Mouse (Mus musculus): ENCODE results near the gene Nrxn2. TPM values are rescaled to one million over a fixed set of nuclear protein-coding genes. Genes with fewer than 3 reads are reported as not detected.

Nrxn2 gene
- polyA plus RNA-seq, 1 experiment: 7.0 TPM

DNA sequence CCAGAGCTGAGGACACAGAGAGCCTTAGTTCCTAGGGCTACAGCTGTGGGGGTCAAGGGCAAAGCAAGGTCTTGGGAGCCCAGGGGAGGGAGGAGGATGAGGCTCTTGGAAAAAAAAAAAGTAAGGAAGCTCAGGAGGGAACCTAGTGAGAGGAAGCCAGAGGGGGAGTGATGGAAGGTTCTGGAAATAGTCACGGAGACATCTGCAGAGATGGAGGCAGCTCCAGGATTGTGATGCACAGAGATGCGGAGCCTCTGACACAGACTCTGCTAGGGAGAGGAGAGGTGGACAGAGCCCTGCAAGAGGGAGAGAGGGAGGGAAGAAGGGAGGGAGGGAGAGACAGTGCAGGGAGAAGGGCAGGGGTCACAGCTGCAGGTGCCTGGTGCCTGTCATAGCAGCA, 92.0 kb downstream of the Nrxn2 start:
- H3K27me3 ChIP-seq (ENCODE audit: control insufficient read depth, insufficient read depth, low read length, poor library complexity, severe bottlenecking): no peaks in the 10 kb centered on the region
- TF ChIP-seq EP300 (IDR thresholded peaks at IDR 0.05; ENCODE audit: insufficient read depth, low read depth, low read length) (no peak), POLR2A (IDR thresholded peaks at IDR 0.05; ENCODE audit: insufficient read depth, low read length) (no peak), CTCF (IDR thresholded peaks at IDR 0.05; ENCODE audit: low read depth, low read length) (no peak)
- no peaks in the 10 kb centered on the region for H3K36me3 ChIP-seq (ENCODE audit: control insufficient read depth, insufficient read depth, low read length, poor library complexity, severe bottlenecking)
- no peak overlapping the region for H3K4me3 ChIP-seq (ENCODE audit: low read depth, low read length)
- H3K27ac ChIP-seq (ENCODE audit: insufficient read depth, low read length): no peak overlapping the region
- peaks cover 6% of the 10 kb centered on the region for H3K4me1 ChIP-seq (ENCODE audit: control insufficient read depth, insufficient read depth, low read length)
- no peaks in the 10 kb centered on the region for H3K9me3 ChIP-seq (replicated peaks; ENCODE audit: control insufficient read depth, insufficient read depth, low read length, poor library complexity, severe bottlenecking)
- H3K9ac ChIP-seq (ENCODE audit: low read depth, poor library complexity, severe bottlenecking): no peak overlapping the region

GRCm38 (mm10) chr19:6513389-6514139, 95.0 kb downstream of the Nrxn2 start:
- Histone ChIP-seq H3K27me3 (ENCODE audit: control insufficient read depth, insufficient read depth, low read length, poor library complexity, severe bottlenecking) (no peaks in the 10 kb centered on the region), H3K27ac (ENCODE audit: insufficient read depth, low read length) (peak overlapping the region; percentile 27), H3K36me3 (ENCODE audit: control insufficient read depth, insufficient read depth, low read length, poor library complexity, severe bottlenecking) (no peaks in the 10 kb centered on the region), H3K9me3 (replicated peaks; ENCODE audit: control insufficient read depth, insufficient read depth, low read length, poor library complexity, severe bottlenecking) (no peaks in the 10 kb centered on the region), H3K4me1 (ENCODE audit: control insufficient read depth, insufficient read depth, low read length) (peaks cover 6% of the 10 kb centered on the region), H3K4me3 (ENCODE audit: low read depth, low read length) (peak overlapping the region; percentile 69), H3K9ac (ENCODE audit: low read depth, poor library complexity, severe bottlenecking) (peak overlapping the region; percentile 59; the same call in 1 of the 2 replicates)
- TF ChIP-seq CTCF (IDR thresholded peaks at IDR 0.05; ENCODE audit: low read depth, low read length) (peak; percentile 55), EP300 (IDR thresholded peaks at IDR 0.05; ENCODE audit: insufficient read depth, low read depth, low read length) (no peak)

- Histone ChIP-seq H3K27me3 (ENCODE audit: control insufficient read depth, insufficient read depth, low read length, poor library complexity, severe bottlenecking) (no peaks in the 10 kb centered on the region), H3K36me3 (ENCODE audit: control insufficient read depth, insufficient read depth, low read length, poor library complexity, severe bottlenecking) (no peaks in the 10 kb centered on the region), H3K4me1 (ENCODE audit: control insufficient read depth, insufficient read depth, low read length) (peaks cover 6% of the 10 kb centered on the region), H3K9me3 (replicated peaks; ENCODE audit: control insufficient read depth, insufficient read depth, low read length, poor library complexity, severe bottlenecking) (no peaks in the 10 kb centered on the region), H3K9ac (ENCODE audit: low read depth, poor library complexity, severe bottlenecking) (peak overlapping the region; percentile 59), H3K4me3 (ENCODE audit: low read depth, low read length) (peak overlapping the region; percentile 69), H3K27ac (ENCODE audit: insufficient read depth, low read length) (peak overlapping the region; percentile 80)
- TF ChIP-seq POLR2A (IDR thresholded peaks at IDR 0.05; ENCODE audit: insufficient read depth, low read length) (peak; percentile 83), EP300 (IDR thresholded peaks at IDR 0.05; ENCODE audit: insufficient read depth, low read depth, low read length) (peak; percentile 16; the same call in 1 of the 2 replicates), CTCF (IDR thresholded peaks at IDR 0.05; ENCODE audit: low read depth, low read length) (no peak)
Observed at GRCm38 (mm10) chr19:6514940-6515339, 96.4 kb downstream of the Nrxn2 start.

- TF ChIP-seq CTCF (IDR thresholded peaks at IDR 0.05; ENCODE audit: low read depth, low read length) (no peak), POLR2A (IDR thresholded peaks at IDR 0.05; ENCODE audit: insufficient read depth, low read length) (peak; percentile 63), EP300 (IDR thresholded peaks at IDR 0.05; ENCODE audit: insufficient read depth, low read depth, low read length) (no peak)
- H3K27ac ChIP-seq (ENCODE audit: insufficient read depth, low read length): peak overlapping the region; percentile 80
- no peaks in the 10 kb centered on the region for H3K36me3 ChIP-seq (ENCODE audit: control insufficient read depth, insufficient read depth, low read length, poor library complexity, severe bottlenecking)
- H3K9me3 ChIP-seq (replicated peaks; ENCODE audit: control insufficient read depth, insufficient read depth, low read length, poor library complexity, severe bottlenecking): no peaks in the 10 kb centered on the region
- peaks cover 6% of the 10 kb centered on the region for H3K4me1 ChIP-seq (ENCODE audit: control insufficient read depth, insufficient read depth, low read length)
- H3K27me3 ChIP-seq (ENCODE audit: control insufficient read depth, insufficient read depth, low read length, poor library complexity, severe bottlenecking): no peaks in the 10 kb centered on the region
- peak overlapping the region; percentile 69 for H3K4me3 ChIP-seq (ENCODE audit: low read depth, low read length)
- H3K9ac ChIP-seq (ENCODE audit: low read depth, poor library complexity, severe bottlenecking): peak overlapping the region; percentile 59
Observed at GRCm38 (mm10) chr19:6515448-6515847, 96.9 kb downstream of the Nrxn2 start.

DNA sequence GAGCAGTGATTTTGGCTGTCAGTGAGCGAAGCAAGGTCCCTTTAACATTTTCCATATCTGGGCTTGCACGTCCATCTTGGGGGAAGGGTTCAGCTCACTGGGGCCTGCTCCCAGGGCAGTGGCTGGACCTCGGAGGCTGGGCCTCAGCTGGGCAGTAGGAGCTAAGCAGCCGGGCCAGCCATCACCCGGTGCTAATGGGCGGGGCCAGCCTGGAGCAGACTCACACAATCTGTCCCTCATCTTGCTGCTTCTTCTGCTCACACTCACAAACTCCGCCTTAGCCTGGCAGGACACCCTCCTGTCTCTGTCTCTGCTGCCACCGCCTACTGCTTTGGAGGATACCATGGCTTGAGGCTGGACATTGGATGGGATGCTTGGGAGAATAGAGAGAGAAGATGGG, 97.6 kb downstream of the Nrxn2 start:
- peak overlapping the region; percentile 44 for H3K4me3 ChIP-seq (ENCODE audit: low read depth, low read length)
- no peak overlapping the region for H3K27ac ChIP-seq (ENCODE audit: insufficient read depth, low read length)
- no peaks in the 10 kb centered on the region for H3K36me3 ChIP-seq (ENCODE audit: control insufficient read depth, insufficient read depth, low read length, poor library complexity, severe bottlenecking)
- H3K4me1 ChIP-seq (ENCODE audit: control insufficient read depth, insufficient read depth, low read length): peaks cover 6% of the 10 kb centered on the region
- H3K9me3 ChIP-seq (replicated peaks; ENCODE audit: control insufficient read depth, insufficient read depth, low read length, poor library complexity, severe bottlenecking): no peaks in the 10 kb centered on the region
- peak overlapping the region; percentile 59; the same call in 1 of the 2 replicates for H3K9ac ChIP-seq (ENCODE audit: low read depth, poor library complexity, severe bottlenecking)
- TF ChIP-seq EP300 (IDR thresholded peaks at IDR 0.05; ENCODE audit: insufficient read depth, low read depth, low read length) (no peak), POLR2A (IDR thresholded peaks at IDR 0.05; ENCODE audit: insufficient read depth, low read length) (no peak), CTCF (IDR thresholded peaks at IDR 0.05; ENCODE audit: low read depth, low read length) (no peak)
- no peaks in the 10 kb centered on the region for H3K27me3 ChIP-seq (ENCODE audit: control insufficient read depth, insufficient read depth, low read length, poor library complexity, severe bottlenecking)

DNA sequence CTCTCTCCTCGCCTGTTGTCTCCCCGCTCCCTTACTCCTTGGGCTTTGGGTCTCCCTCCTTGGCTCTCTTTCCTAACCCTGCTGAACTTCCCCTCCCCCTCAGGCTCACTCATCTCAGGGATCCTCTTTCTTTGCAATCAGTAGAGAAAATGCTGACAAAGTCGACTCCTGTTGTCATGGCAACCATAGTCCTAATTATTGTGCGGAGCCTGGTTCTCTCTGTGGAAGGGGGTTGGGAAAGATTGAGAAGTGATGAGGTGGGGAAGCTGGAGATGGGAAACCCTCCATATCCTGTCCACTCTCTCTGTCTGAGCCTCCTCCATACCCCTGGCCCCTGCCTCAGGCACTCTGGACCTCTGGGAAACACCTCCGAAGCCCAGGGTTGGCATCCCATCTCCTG, 100.1 kb downstream of the Nrxn2 start:
- Histone ChIP-seq H3K4me1 (ENCODE audit: control insufficient read depth, insufficient read depth, low read length) (peaks cover 2% of the 10 kb centered on the region), H3K9me3 (replicated peaks; ENCODE audit: control insufficient read depth, insufficient read depth, low read length, poor library complexity, severe bottlenecking) (no peaks in the 10 kb centered on the region), H3K36me3 (ENCODE audit: control insufficient read depth, insufficient read depth, low read length, poor library complexity, severe bottlenecking) (no peaks in the 10 kb centered on the region), H3K4me3 (ENCODE audit: low read depth, low read length) (no peak overlapping the region), H3K9ac (ENCODE audit: low read depth, poor library complexity, severe bottlenecking) (no peak overlapping the region), H3K27me3 (ENCODE audit: control insufficient read depth, insufficient read depth, low read length, poor library complexity, severe bottlenecking) (no peaks in the 10 kb centered on the region), H3K27ac (ENCODE audit: insufficient read depth, low read length) (no peak overlapping the region)
- TF ChIP-seq CTCF (IDR thresholded peaks at IDR 0.05; ENCODE audit: low read depth, low read length) (no peak), EP300 (IDR thresholded peaks at IDR 0.05; ENCODE audit: insufficient read depth, low read depth, low read length) (no peak), POLR2A (IDR thresholded peaks at IDR 0.05; ENCODE audit: insufficient read depth, low read length) (no peak)

All from ES-Bruce4 (cell line).